Mouse (Mus musculus): Measurements from ENCODE around the gene Ip6k1.

The Ip6k1 gene

GRCm38 (mm10) chr9:108032126-108032525, 29.8 kb downstream of the Ip6k1 start:
- DNase-seq (ENCODE audit: low read depth), result no peak

- peak; percentile 92 for DNase-seq (ENCODE audit: low read depth)
Measured at GRCm38 (mm10) chr9:108035331-108036156, 33.2 kb downstream of the Ip6k1 start.

- DNase-seq (ENCODE audit: low read depth), result no peak
Measured at GRCm38 (mm10) chr9:108044751-108045492, 42.6 kb downstream of the Ip6k1 start.

GRCm38 (mm10) chr9:108046582-108046981, 44.3 kb downstream of the Ip6k1 start:
- no peak for DNase-seq (ENCODE audit: low read depth)

- DNase-seq (ENCODE audit: low read depth), result no peak
Measured at GRCm38 (mm10) chr9:108047601-108048565, 45.6 kb downstream of the Ip6k1 start.

GRCm38 (mm10) chr9:108048566-108048955, 46.3 kb downstream of the Ip6k1 start:
- no peak for DNase-seq (ENCODE audit: low read depth)

- DNase-seq (ENCODE audit: low read depth), result peak; percentile 98
Measured at GRCm38 (mm10) chr9:108049016-108049455, 46.7 kb downstream of the Ip6k1 start, which contains the start of gene Gmppb. Gene Gmppb (plus strand): TSS chr9:108049242.

- no peak for DNase-seq (ENCODE audit: low read depth)
Measured at GRCm38 (mm10) chr9:108049561-108050251, 47.4 kb downstream of the Ip6k1 start.

- DNase-seq (ENCODE audit: low read depth), result no peak
Measured at GRCm38 (mm10) chr9:108051184-108051930, 49.1 kb downstream of the Ip6k1 start.

GRCm38 (mm10) chr9:108051931-108052220, 49.6 kb downstream of the Ip6k1 start:
- DNase-seq (ENCODE audit: low read depth), result no peak

- DNase-seq (ENCODE audit: low read depth), result no peak
Measured at GRCm38 (mm10) chr9:108052411-108052810, 50.1 kb downstream of the Ip6k1 start.

- DNase-seq (ENCODE audit: low read depth), result peak; percentile 98
Measured at GRCm38 (mm10) chr9:108052885-108053664, 50.8 kb downstream of the Ip6k1 start, which contains the start of gene Amigo3. Gene Amigo3 (plus strand): TSS chr9:108053159.

GRCm38 (mm10) chr9:108053665-108054225, 51.4 kb downstream of the Ip6k1 start:
- no peak for DNase-seq (ENCODE audit: low read depth)

GRCm38 (mm10) chr9:108054331-108055040, 52.2 kb downstream of the Ip6k1 start:
- no peak for DNase-seq (ENCODE audit: low read depth)

GRCm38 (mm10) chr9:108055061-108055460, 52.8 kb downstream of the Ip6k1 start:
- DNase-seq (ENCODE audit: low read depth), result no peak

- no peak for DNase-seq (ENCODE audit: low read depth)
Measured at GRCm38 (mm10) chr9:108055661-108056237, 53.4 kb downstream of the Ip6k1 start.

- DNase-seq (ENCODE audit: low read depth), result no peak
Measured at GRCm38 (mm10) chr9:108056361-108057261, 54.3 kb downstream of the Ip6k1 start.

- no peak for DNase-seq (ENCODE audit: low read depth)
Measured at GRCm38 (mm10) chr9:108057262-108057562, 54.9 kb downstream of the Ip6k1 start.

Data from induced T-regulatory cell, adult 2 months (primary cell).